Mouse (Mus musculus) mouse trophoblast stem cell (cell line): ENCODE data around the gene Slc31a1.

Experiments used
- in situ Hi-C, 2 experiments: fragments of 300-500 bp; cut with MseI, MboI; formaldehyde crosslinking; loops; 2 replicates in 1 of 2; 3 replicates in 1 of 2; pipeline ENCODE4 v1.15.1; 2025

Slc31a1 gene

GRCm38 (mm10) chr4:62360088-62360804, at the start of gene Slc31a1, which contains the start of gene Fkbp15:
Gene Slc31a1 (plus strand): TSS chr4:62360727.
Gene Fkbp15 (minus strand): TSS chr4:62360548.
- in situ Hi-C loops: no loop called here

GRCm38 (mm10) chr4:62312821-62313220, 47.7 kb upstream of the Slc31a1 start:
- in situ Hi-C loops: no loop called here

DNA sequence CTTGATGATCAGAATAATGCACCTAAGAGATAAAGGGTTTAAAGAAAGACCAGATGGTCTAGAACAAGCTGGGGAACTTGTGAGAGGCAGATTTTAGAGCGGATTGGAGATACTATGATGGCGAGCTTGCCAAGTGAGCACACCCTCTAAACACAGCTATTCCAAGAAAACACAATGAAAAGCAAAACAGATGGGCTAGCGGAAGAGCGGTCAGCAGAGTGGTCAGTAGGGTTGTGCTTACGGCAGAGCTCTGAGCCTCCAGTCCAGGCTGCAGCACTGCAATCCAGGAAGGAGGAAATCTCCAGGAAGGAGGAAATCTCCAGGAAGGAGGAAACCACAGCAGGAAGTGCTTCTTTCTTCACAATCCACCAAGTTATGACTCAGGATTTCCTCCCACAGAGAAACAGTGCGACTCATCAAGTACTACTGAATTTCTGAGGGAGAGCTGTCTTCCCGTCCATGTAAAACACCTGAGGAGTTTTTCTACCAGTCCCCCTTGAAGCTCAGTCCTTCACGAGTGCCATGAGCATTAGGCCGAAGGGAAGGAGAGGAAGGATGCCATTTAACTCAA, 46.8 kb upstream of the Slc31a1 start:
- in situ Hi-C loops: no loop called here

GRCm38 (mm10) chr4:62314516-62314915, 46.0 kb upstream of the Slc31a1 start:
- in situ Hi-C loops: no loop called here

DNA sequence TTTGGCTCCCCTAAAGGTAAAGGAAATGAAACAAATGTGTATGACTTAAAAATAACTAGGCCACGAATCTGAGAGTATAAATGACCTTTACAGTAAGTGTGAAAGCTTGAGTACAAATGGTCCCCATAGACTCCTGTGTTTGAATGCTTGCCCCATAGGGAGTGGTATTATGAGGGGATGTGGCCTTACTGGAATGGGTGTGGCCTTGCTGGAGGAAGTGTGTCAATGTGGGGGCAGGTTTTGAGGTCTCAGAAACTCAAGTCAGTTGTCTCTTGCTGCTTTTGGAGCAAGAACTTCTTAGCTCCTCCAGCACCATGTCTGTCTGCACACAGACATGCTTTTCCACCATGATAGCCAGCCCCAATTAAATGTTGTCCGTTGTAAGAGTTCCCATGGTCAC, 44.1 kb upstream of the Slc31a1 start:
- in situ Hi-C loops: no loop called here

- in situ Hi-C loops: no loop called here
These were observed 42.2 kb upstream of the Slc31a1 start for GRCm38 (mm10) chr4:62318294-62318693.

GRCm38 (mm10) chr4:62322684-62323083, 37.8 kb upstream of the Slc31a1 start:
- in situ Hi-C loops: no loop called here

DNA sequence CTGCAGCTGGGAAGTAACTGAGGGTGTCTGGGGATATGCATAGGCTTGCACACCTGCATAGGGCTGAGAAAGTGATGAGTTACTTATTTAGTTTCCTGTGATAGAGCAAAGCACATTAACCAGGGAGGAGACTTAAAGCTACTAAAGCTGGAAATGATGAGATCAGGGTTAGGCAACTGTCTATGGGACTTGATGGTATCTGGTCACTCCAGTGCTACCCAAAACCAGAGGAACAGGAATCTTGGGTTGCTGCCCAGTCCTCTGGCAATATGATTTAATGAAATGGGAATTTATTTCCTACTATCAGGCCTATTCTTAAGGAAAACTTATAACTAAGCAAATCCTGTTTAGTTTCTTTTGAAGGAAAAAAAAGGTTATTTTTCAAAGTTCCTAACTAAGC, 34.4 kb upstream of the Slc31a1 start:
- in situ Hi-C loops: no loop called here

GRCm38 (mm10) chr4:62328941-62329660, 31.4 kb upstream of the Slc31a1 start:
- in situ Hi-C loops: no loop called here

DNA sequence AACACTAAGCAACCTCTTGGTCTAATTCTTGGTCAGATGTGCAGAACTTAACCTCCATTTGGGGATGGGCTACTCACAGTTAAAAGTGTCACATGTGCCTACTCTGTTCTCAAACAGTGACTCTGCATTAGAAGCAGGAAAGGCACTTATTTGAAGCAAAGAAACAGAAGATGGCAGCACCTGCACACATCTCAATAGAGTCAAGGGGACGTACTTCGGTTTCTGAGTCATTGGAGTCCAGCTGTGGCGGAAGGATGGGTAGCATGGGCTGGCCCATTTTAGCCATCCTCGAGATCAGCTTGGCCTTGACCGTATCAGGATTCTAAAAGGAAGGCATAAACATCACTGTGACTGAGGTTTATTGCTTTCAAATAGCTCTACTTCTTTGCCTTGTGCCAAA, 28.6 kb upstream of the Slc31a1 start:
- in situ Hi-C loops: no loop called here

GRCm38 (mm10) chr4:62338536-62338935, 22.0 kb upstream of the Slc31a1 start:
- in situ Hi-C loops: no loop called here

- in situ Hi-C loops: no loop called here
These were observed 16.5 kb upstream of the Slc31a1 start for GRCm38 (mm10) chr4:62344000-62344399.

DNA sequence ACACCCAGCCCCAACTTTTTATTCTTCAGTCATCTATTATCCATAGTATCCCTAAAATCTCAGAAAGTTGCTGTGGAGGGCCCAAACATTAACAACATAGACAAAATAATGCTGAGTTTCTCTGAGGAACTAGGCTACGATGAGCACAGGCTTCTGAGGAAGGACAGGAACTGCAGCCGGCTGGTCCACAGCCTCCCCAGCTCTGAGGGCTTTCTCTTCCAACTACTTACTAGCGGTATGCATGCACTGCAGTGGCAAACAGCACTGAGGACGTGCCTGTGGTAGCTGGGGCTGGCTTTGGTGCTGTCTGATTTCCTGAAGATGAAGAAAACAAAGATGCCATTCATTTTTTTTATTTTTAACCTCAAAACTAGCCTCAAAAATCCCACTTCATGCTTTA, 14.7 kb upstream of the Slc31a1 start:
- in situ Hi-C loops: no loop called here

DNA sequence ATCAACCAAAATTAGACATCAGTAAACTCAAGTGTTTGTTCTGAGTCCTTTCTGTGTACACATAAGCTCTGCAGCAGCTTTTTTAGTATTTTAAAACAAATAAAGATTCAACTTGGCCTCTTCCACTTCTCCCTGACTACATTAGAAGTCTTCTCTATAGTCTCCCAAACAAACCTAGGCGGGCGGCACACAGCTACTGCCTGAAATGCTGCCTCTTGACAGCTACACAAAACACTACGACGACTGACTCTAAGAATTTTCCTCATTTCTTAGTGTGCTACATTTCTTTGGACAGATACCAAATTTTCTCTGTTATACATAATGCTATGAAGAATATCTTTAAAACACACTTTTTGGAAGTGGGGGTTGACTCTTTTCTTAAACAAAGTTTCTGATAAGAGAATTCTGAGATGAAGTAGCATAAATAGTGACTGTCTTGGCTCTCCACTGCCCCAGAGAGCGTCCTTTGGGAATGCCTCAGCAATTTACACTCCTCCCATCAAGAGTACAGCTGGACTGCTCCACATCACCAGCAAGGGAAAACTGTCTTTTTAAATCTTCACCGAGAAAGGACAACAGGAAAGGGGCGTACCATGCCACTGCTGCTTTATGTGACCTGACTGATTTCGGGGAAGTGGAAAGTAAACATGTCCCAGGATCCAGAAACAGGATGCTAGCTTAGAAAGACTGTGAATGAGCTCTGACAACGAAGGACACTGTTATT, 12.8 kb upstream of the Slc31a1 start:
- in situ Hi-C loops: no loop called here

DNA sequence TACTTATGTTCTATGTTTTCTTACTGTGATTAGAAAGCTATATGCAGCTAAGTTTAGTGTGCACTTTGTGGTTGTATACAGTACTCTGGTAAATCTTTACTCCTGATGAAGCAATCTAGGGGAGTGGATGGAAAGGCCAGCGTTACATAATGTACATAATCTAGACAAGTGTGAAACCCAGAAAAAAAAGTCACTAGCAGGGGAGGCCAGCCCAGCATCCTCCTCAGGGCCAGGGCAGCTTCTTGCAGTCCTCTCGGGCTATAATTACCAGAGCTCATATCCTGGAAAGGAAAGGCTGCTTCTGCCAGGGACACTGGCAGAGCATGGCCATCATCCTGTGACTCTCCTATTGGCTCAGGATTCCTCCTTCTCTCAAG, 12.2 kb upstream of the Slc31a1 start:
- in situ Hi-C loops: no loop called here

DNA sequence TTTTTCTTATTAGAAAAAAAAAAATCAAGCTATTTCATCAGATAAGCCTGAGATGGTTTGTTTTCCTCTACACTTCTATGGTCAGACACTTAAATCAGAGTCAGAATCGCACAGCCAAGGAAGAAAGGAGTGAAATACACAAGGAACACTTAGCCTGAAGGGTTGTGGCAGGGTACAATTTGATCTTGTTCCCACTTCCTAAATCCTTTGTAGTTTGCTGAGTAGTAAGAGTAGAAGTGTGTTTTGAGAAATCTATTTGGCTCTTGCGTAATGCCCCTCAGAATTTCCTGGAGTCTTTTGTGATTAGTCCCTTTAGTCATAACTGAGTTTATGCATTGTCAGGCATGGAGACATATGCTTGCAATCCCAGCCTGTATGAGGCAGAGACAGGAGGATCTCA, 11.2 kb upstream of the Slc31a1 start:
- in situ Hi-C loops: no loop called here

DNA sequence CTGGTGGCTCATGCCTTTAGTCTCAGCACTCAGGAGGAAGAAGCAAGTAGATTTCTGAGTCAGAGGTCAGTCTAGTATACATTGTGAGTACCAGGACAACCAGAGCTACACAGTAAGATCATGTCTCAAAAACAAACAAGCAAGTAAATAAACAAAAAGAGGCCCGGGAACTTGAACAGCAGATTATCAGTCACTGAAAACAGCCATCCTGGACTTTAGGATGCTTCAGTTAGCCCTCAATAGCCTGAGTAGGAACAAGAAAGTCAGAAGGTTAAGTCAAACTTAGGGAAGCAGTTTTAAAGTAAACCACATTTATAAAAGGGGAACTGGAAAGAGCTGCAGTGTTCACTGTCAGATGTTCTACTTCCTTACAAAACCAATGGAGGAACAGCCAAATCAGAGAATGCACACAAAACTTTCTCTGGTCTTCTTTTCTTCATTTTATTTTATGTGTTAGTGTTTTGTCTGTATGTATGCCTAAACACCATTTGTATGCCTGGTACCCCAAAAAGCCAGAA, 2.8 kb upstream of the Slc31a1 start:
- in situ Hi-C loops: no loop called here

GRCm38 (mm10) chr4:62359256-62359775, 1.2 kb upstream of the Slc31a1 start:
- in situ Hi-C loops: no loop called here

- in situ Hi-C loops: no loop called here
These were observed 403 bp downstream of the Slc31a1 start for GRCm38 (mm10) chr4:62360805-62361455.

GRCm38 (mm10) chr4:62361571-62361970, 1.0 kb downstream of the Slc31a1 start:
- in situ Hi-C loops: no loop called here

DNA sequence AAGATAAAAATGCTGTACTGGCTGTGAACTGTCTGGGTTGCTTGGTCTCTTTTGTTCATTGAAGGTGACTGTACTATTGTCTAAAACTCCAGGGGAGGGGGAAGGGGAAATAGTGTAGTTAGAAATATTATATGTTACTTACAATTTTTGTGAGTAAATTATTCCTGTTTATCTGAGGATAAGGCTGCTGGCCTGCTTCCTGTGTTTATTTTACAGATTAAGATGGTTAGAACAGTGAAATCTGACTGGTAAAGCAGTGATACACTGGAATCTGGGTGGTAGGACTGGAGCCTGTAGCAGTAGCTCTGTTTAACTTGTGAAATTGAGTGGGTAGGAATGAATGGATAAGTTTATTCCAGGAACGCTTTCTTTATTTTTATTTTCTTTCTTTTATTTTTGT, 1.5 kb downstream of the Slc31a1 start:
- in situ Hi-C loops: no loop called here
